Mouse (Mus musculus) thymus, adult 2 months (tissue): ENCODE data around the gene Aqp5. TPM values are rescaled to one million over a fixed set of nuclear protein-coding genes. Genes with fewer than 3 reads are reported as not detected.

ENCODE experiments used
- DNase-seq: peaks from one replicate; pipeline ENCODE4 v3.0.0; 2021
- H3K27ac ChIP-seq: fragments of 200-500 bp; 2 replicates; pipeline ENCODE4 v1.5.1; 2012; ENCODE audit warnings: low read length, control low read depth; ENCODE audit not compliant: control insufficient read depth, insufficient read depth
- H3K27me3 ChIP-seq: fragments of 200-500 bp; 2 replicates; pipeline ENCODE4 v1.6.1; 2012; ENCODE audit warnings: mild to moderate bottlenecking, low read length, moderate library complexity, mixed read lengths; ENCODE audit not compliant: control insufficient read depth, insufficient read depth
- H3K36me3 ChIP-seq: fragments of 200-500 bp; 2 replicates; pipeline ENCODE4 v1.6.1; 2012; ENCODE audit warnings: mild to moderate bottlenecking, low read length, moderate library complexity; ENCODE audit not compliant: control insufficient read depth, insufficient read depth
- H3K4me1 ChIP-seq: fragments of 200-500 bp; replicated peaks from 2 replicates; pipeline ENCODE4 v1.6.1; 2012; ENCODE audit warnings: low read length; ENCODE audit not compliant: control insufficient read depth, insufficient read depth
- H3K4me3 ChIP-seq: fragments of 200-500 bp; 2 replicates; pipeline ENCODE4 v1.5.1; 2012; ENCODE audit warnings: mild to moderate bottlenecking, low read length, control low read depth, moderate library complexity; ENCODE audit not compliant: control insufficient read depth, insufficient read depth
- CTCF ChIP-seq: fragments of 200-500 bp; IDR thresholded peaks from 2 replicates; pipeline ENCODE4 v1.5.1; 2012; ENCODE audit warnings: mild to moderate bottlenecking, control low read depth, low read length, moderate library complexity, borderline replicate concordance; ENCODE audit not compliant: control insufficient read depth, poor library complexity, insufficient read depth; ENCODE audit errors: extremely low read depth
- POLR2A ChIP-seq: fragments of 200-500 bp; IDR thresholded peaks from 2 replicates; pipeline ENCODE4 v1.6.1; 2012; ENCODE audit warnings: mild to moderate bottlenecking, low read length, control low read depth, moderate library complexity; ENCODE audit not compliant: control insufficient read depth, poor library complexity, insufficient read depth; ENCODE audit errors: extremely low read depth
- WGBS: fragments of 180-500 bp; shearing (Covaris S2); methylation state at CpG from one replicate; pipeline ENCODE4 v1.1.7; 2018; 5-methylcytosine and 5-hydroxymethylcytosine counted together
- polyA plus RNA-seq: library from polyadenylated mRNA; depleted of rRNA; stranded (reverse); fragments of >200 nt; gene quantifications from 2 replicates; pipeline ENCODE4 v1.2.3, GENCODE M21; 2012; rRNA removed

Aqp5 gene
- polyA plus RNA-seq, 1 experiment = 3.3 TPM

DNA sequence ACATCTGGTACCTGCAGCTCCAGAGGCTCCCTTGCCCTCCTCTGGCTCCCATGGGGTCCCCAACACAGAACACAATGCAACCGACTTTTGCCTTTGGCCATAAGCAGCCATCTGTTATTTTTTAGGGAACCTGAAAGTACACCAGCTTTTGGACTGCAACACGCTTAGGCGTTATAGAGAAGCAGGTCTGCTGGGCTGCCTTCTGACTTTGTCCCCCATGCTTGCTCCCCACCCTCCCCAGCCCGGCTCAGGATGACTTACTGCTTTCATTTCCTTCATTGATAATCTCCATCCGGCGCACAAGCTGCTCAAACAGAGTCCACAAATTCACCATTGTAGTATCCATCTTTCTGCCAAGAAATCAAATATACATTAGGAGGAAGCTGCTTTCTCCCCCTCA, 52.0 kb downstream of the Aqp5 start:
- WGBS = 96% methylated on average over 6 of the region's 6 CpGs
- Histone ChIP-seq H3K4me3 (no peak overlapping the region), H3K27ac (no peak overlapping the region), H3K4me1 (peaks cover 13% of the 10 kb centered on the region; the same call in 1 of the 2 replicates), H3K27me3 (no peaks in the 10 kb centered on the region), H3K36me3 (peaks cover 22% of the 10 kb centered on the region)
- DNase-seq = no peak
- TF ChIP-seq CTCF = no peak
- TF ChIP-seq POLR2A = no peak

DNA sequence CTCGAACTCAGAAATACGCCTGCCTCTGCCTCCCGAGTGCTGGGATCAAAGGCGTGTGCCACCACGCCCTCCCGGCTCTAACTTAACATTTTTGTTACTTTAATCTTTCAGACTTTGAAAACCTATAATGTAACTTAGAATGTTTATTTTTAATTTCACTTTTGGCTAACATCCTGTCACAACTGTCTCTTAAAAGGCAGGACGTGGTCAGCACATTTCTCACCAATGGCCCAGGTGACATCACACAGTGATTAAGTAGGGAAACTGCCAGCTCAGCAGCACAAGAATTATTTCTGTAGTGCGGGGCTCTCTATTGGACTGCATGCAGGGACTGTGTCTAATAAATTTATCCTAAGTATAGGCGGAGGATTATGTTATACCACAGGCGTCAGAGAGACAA, 53.2 kb downstream of the Aqp5 start:
- no peak for TF ChIP-seq CTCF
- TF ChIP-seq POLR2A = no peak
- 72% methylated on average over 10 of the region's 10 CpGs for WGBS
- Histone ChIP-seq H3K4me1 (peaks cover 13% of the 10 kb centered on the region; the same call in 1 of the 2 replicates), H3K27ac (no peak overlapping the region), H3K36me3 (peaks cover 12% of the 10 kb centered on the region), H3K27me3 (no peaks in the 10 kb centered on the region), H3K4me3 (no peak overlapping the region)
- no peak for DNase-seq

Other genes with a start within 250 kb of the Aqp5 start
- 55.5 and 59.6 TPM in 2 replicates for gene Fmnl3, start 220.3 kb upstream of the Aqp5 start, polyA plus RNA-seq
- gene Tmbim6, start 197.9 kb upstream of the Aqp5 start, polyA plus RNA-seq = 723 and 818 TPM in 2 replicates
- 48.1 and 48.6 TPM in 2 replicates for gene Nckap5l, start 133.0 kb upstream of the Aqp5 start, polyA plus RNA-seq
- gene Bcdin3d, start 116.1 kb upstream of the Aqp5 start, polyA plus RNA-seq = 12.4 and 13.7 TPM in 2 replicates
- 0.18 and 0.81 TPM in 2 replicates for gene Faim2, start 62.6 kb upstream of the Aqp5 start, polyA plus RNA-seq
- 0.47 TPM in 1 of 2 replicates, not detected in the other for gene Aqp2, start 11.7 kb upstream of the Aqp5 start, polyA plus RNA-seq
- gene Aqp6, start 10.6 kb downstream of the Aqp5 start, polyA plus RNA-seq = 0.24 and 0.40 TPM in 2 replicates
- gene Racgap1, start 60.9 kb downstream of the Aqp5 start, polyA plus RNA-seq = 80.2 and 95.6 TPM in 2 replicates
- 0.13 and 0.19 TPM in 2 replicates for gene Asic1, start 79.6 kb downstream of the Aqp5 start, polyA plus RNA-seq
- 106 and 111 TPM in 2 replicates for gene Smarcd1, start 111.3 kb downstream of the Aqp5 start, polyA plus RNA-seq
- gene Gm17349, start 114.7 kb downstream of the Aqp5 start, polyA plus RNA-seq = not detected in 2 replicates
- gene Gpd1, start 126.7 kb downstream of the Aqp5 start, polyA plus RNA-seq = 108 and 187 TPM in 2 replicates
- 227 and 284 TPM in 2 replicates for gene Cox14, start 134.8 kb downstream of the Aqp5 start, polyA plus RNA-seq
- gene Cers5, start 182.1 kb downstream of the Aqp5 start, polyA plus RNA-seq = 48.1 and 59.8 TPM in 2 replicates